Mouse (Mus musculus) lung, adult 2 months (tissue): Measurements from ENCODE around the gene Ifit1bl1.
"Not testable (repeated sequence)": the region's sequence is repeated elsewhere in the genome, so short reads cannot be mapped to it uniquely, and the experiment has no call there.

Experiments
- CTCF ChIP-seq: fragments of 200-500 bp; IDR thresholded peaks from 2 replicates; pipeline ENCODE4 v1.5.1; 2011; ENCODE audit warnings: mild to moderate bottlenecking, low read length, control low read depth; ENCODE audit not compliant: insufficient read depth
- POLR2A ChIP-seq: fragments of 200-500 bp; IDR thresholded peaks from 2 replicates; pipeline ENCODE4 v1.6.1; 2011; ENCODE audit warnings: low read depth, mild to moderate bottlenecking, control low read depth, low read length, borderline replicate concordance; ENCODE audit errors: extremely low read depth

DNA sequence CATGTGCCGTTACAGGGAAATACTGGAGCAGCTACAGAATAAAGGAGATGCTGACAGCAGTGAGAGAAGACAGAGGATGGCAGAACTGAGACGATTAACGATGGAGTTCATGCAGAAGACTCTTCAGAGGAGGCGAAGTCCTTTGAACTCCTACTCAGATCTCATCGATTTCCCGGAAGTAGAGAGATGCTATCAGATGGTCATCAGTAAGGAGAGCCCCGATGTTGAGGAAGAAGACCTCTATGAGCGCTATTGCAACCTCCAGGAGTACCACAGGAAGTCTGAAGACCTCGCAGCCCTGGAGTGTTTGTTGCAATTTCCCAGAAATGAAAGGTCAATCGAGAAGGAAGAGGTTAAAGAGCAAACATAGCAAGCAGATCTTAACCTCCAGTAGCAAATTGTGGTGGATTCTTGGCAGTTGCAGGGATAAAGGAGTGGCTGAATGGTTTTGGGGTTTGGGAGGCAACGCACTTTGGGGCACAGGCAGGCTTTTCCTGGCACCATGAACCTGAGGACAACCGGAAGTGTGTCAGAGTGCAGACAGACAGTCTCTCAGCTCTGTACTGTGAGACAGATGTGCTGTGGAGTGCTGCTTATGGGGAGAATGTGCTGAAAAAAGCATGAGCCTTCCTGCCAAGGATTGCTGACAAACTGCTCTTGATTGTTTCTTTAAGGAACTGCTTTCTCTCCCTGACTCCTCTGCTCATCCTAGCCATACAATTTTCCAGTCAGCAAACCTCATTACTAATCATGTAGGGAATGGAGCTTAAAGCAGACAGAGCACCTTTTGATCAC lies 13.7 kb downstream of the Ifit1bl1 start:
- not testable (repeated sequence) for TF ChIP-seq POLR2A, CTCF
